Mouse (Mus musculus): Measurements from ENCODE around the gene Rpa2.

- TF ChIP-seq CTCF (IDR thresholded peaks at IDR 0.05; ENCODE audit: borderline replicate concordance, extremely low read depth, insufficient read depth, insufficient read length) (no peak), POLR2A (IDR thresholded peaks at IDR 0.05; ENCODE audit: borderline replicate concordance, extremely low read depth, insufficient read depth, insufficient read length, poor library complexity, severe bottlenecking) (no peak)
Measured at GRCm38 (mm10) chr4:132748778-132749177, 19.4 kb upstream of the Rpa2 start.
